Mouse (Mus musculus) MEL (cell line): ENCODE data around the gene Iqub. TPM values are rescaled to one million over a fixed set of nuclear protein-coding genes. Genes with fewer than 3 reads are reported as not detected.

Experiments used
- DNase-seq: peaks from one replicate; pipeline ENCODE4 v3.0.0; 2011; ENCODE audit warnings: low read depth, low spot score
- H3K27ac ChIP-seq: 2 replicates; pipeline ENCODE4 v1.5.1; 2012; ENCODE audit warnings: low read depth, mild to moderate bottlenecking, control low read depth, low read length, moderate library complexity; ENCODE audit not compliant: control insufficient read depth
- H3K27me3 ChIP-seq, 2 experiments: fragments of 150-350 bp in 1 of 2; sonication (generic) in 1 of 2; 2 replicates each; pipeline ENCODE4 v1.6.1; 2012; ENCODE audit warnings: low read length in 2 of 2, mild to moderate bottlenecking in 2 of 2, improper control_type of control experiment in 1 of 2, moderate library complexity in 1 of 2; ENCODE audit not compliant: insufficient read depth in 2 of 2, control insufficient read depth in 1 of 2
- H3K36me3 ChIP-seq, 2 experiments: 2 replicates each; pipeline ENCODE4 v1.6.1; 2012 to 2014; ENCODE audit warnings: low read length in 2 of 2, improper control_type of control experiment in 1 of 2, inconsistent platforms in 1 of 2, mild to moderate bottlenecking in 1 of 2; ENCODE audit not compliant: insufficient read depth in 2 of 2, control insufficient read depth in 1 of 2
- H3K4me1 ChIP-seq, 2 experiments: fragments of 150-350 bp in 1 of 2; sonication (generic) in 1 of 2; 2 replicates each; pipeline ENCODE4 v1.6.1; 2012; ENCODE audit warnings: low read length in 2 of 2, improper control_type of control experiment in 1 of 2, mild to moderate bottlenecking in 1 of 2; ENCODE audit not compliant: insufficient read depth in 2 of 2, control insufficient read depth in 1 of 2
- H3K4me3 ChIP-seq, 2 experiments: fragments of 150-350 bp in 1 of 2; sonication (generic) in 1 of 2; 2 replicates each; pipeline ENCODE4 v1.5.1; 2012; ENCODE audit warnings: low read depth in 2 of 2, low read length in 2 of 2, mild to moderate bottlenecking in 2 of 2, moderate library complexity in 2 of 2, control low read depth in 1 of 2, improper control_type of control experiment in 1 of 2; ENCODE audit not compliant: control insufficient read depth in 1 of 2, insufficient read depth in 1 of 2
- H3K79me2 ChIP-seq: 2 replicates; pipeline ENCODE4 v1.6.1; 2012; ENCODE audit warnings: mild to moderate bottlenecking, low read length, moderate library complexity; ENCODE audit not compliant: control insufficient read depth, poor library complexity, insufficient read depth
- H3K9ac ChIP-seq: 2 replicates; pipeline ENCODE4 v1.6.1; 2012; ENCODE audit warnings: low read depth, mild to moderate bottlenecking, control low read depth, low read length, moderate library complexity; ENCODE audit not compliant: control insufficient read depth, poor library complexity, severe bottlenecking
- H3K9me3 ChIP-seq: fragments of 150-350 bp; sonication (generic); replicated peaks from 2 replicates; pipeline ENCODE4 v1.6.1; 2012; ENCODE audit warnings: mild to moderate bottlenecking, low read length, improper control_type of control experiment, moderate library complexity; ENCODE audit not compliant: insufficient read depth
- BHLHE40 ChIP-seq: IDR thresholded peaks from 2 replicates; pipeline ENCODE4 v1.6.1; 2012; ENCODE audit warnings: low read depth, mild to moderate bottlenecking, inconsistent platforms, low read length, improper control_type of control experiment, borderline replicate concordance
- CHD2 ChIP-seq: IDR thresholded peaks from 2 replicates; pipeline ENCODE4 v1.6.1; 2011; ENCODE audit warnings: low read length, improper control_type of control experiment
- E2F4 ChIP-seq: IDR thresholded peaks from 2 replicates; pipeline ENCODE4 v1.6.1; 2011; ENCODE audit warnings: low read depth, low read length, improper control_type of control experiment, borderline replicate concordance
- ELF1 ChIP-seq: IDR thresholded peaks from 2 replicates; pipeline ENCODE4 v1.6.1; 2014; ENCODE audit warnings: low read depth, mild to moderate bottlenecking, inconsistent platforms, low read length, improper control_type of control experiment, moderate library complexity
- EP300 ChIP-seq, 2 experiments: IDR thresholded peaks; 2 replicates each; pipeline ENCODE4 v1.6.1; 2011; ENCODE audit warnings: improper control_type of control experiment in 2 of 2, low read length in 2 of 2, low read depth in 1 of 2, mild to moderate bottlenecking in 1 of 2
- ETS1 ChIP-seq: IDR thresholded peaks from 2 replicates; pipeline ENCODE4 v1.6.1; 2012; ENCODE audit warnings: low read depth, mild to moderate bottlenecking, inconsistent platforms, low read length, improper control_type of control experiment, moderate library complexity
- GABPA ChIP-seq: IDR thresholded peaks from 2 replicates; pipeline ENCODE4 v1.6.1; 2012; ENCODE audit warnings: low read depth, mild to moderate bottlenecking, inconsistent platforms, low read length, improper control_type of control experiment, moderate library complexity
- JUND ChIP-seq: IDR thresholded peaks from 2 replicates; pipeline ENCODE4 v1.6.1; 2011; ENCODE audit warnings: low read depth, mild to moderate bottlenecking, improper control_type of control experiment, low read length
- MAZ ChIP-seq: IDR thresholded peaks from 2 replicates; pipeline ENCODE4 v1.6.1; 2012; ENCODE audit warnings: low read depth, mild to moderate bottlenecking, inconsistent platforms, low read length, improper control_type of control experiment
- MXI1 ChIP-seq: IDR thresholded peaks from 2 replicates; pipeline ENCODE4 v1.6.1; 2011; ENCODE audit warnings: mild to moderate bottlenecking, low read depth, low read length, improper control_type of control experiment
- MYC ChIP-seq: IDR thresholded peaks from 2 replicates; pipeline ENCODE4 v1.6.1; 2011; ENCODE audit warnings: low read depth, mild to moderate bottlenecking, low read length, improper control_type of control experiment, moderate library complexity
- NELFE ChIP-seq: IDR thresholded peaks from 2 replicates; pipeline ENCODE4 v1.6.1; 2011; ENCODE audit warnings: low read depth, low read length, improper control_type of control experiment
- NRF1 ChIP-seq: IDR thresholded peaks from 2 replicates; pipeline ENCODE4 v1.6.1; 2014; ENCODE audit warnings: low read depth, mild to moderate bottlenecking, inconsistent platforms, low read length, improper control_type of control experiment, moderate library complexity; ENCODE audit not compliant: poor library complexity, insufficient read depth, severe bottlenecking
- POLR2AphosphoS2 ChIP-seq: IDR thresholded peaks from 2 replicates; pipeline ENCODE4 v1.6.1; 2011; ENCODE audit warnings: low read length, improper control_type of control experiment
- RAD21 ChIP-seq: IDR thresholded peaks from 2 replicates; pipeline ENCODE4 v1.6.1; 2011; ENCODE audit warnings: mild to moderate bottlenecking, low read depth, low read length, improper control_type of control experiment
- RCOR1 ChIP-seq: IDR thresholded peaks from 2 replicates; pipeline ENCODE4 v1.6.1; 2012; ENCODE audit warnings: low read depth, mild to moderate bottlenecking, inconsistent platforms, low read length, improper control_type of control experiment
- SMC3 ChIP-seq: IDR thresholded peaks from 2 replicates; pipeline ENCODE4 v1.6.1; 2011; ENCODE audit warnings: low read depth, low read length, improper control_type of control experiment
- TAL1 ChIP-seq: IDR thresholded peaks from 2 replicates; pipeline ENCODE4 v1.6.1; 2012; ENCODE audit warnings: mild to moderate bottlenecking, inconsistent platforms, low read length, moderate library complexity, mixed read lengths
- TBP ChIP-seq: IDR thresholded peaks from 2 replicates; pipeline ENCODE4 v1.8.0; 2011; ENCODE audit warnings: low read depth, low read length, improper control_type of control experiment
- TCF12 ChIP-seq: IDR thresholded peaks from 2 replicates; pipeline ENCODE4 v1.6.1; 2014; ENCODE audit warnings: low read depth, mild to moderate bottlenecking, inconsistent platforms, low read length, improper control_type of control experiment, moderate library complexity
- USF1 ChIP-seq: IDR thresholded peaks from 2 replicates; pipeline ENCODE4 v1.6.1; 2014; ENCODE audit warnings: low read depth, mild to moderate bottlenecking, inconsistent platforms, low read length, improper control_type of control experiment, moderate library complexity
- USF2 ChIP-seq, 2 experiments: IDR thresholded peaks; 2 replicates each; pipeline ENCODE4 v1.6.1; 2011 to 2012; ENCODE audit warnings: improper control_type of control experiment in 2 of 2, low read length in 2 of 2, borderline replicate concordance in 1 of 2, inconsistent platforms in 1 of 2, low read depth in 1 of 2, mild to moderate bottlenecking in 1 of 2; ENCODE audit not compliant: insufficient read depth in 1 of 2
- ZC3H11A ChIP-seq: IDR thresholded peaks from 2 replicates; pipeline ENCODE4 v1.6.1; 2012; ENCODE audit warnings: low read depth, mild to moderate bottlenecking, inconsistent platforms, low read length, improper control_type of control experiment
- ZKSCAN1 ChIP-seq: IDR thresholded peaks from 2 replicates; pipeline ENCODE4 v1.6.1; 2012; ENCODE audit warnings: low read depth, mild to moderate bottlenecking, inconsistent platforms, low read length, improper control_type of control experiment, moderate library complexity
- ZMIZ1 ChIP-seq: IDR thresholded peaks from 2 replicates; pipeline ENCODE4 v1.6.1; 2012; ENCODE audit warnings: low read depth, mild to moderate bottlenecking, inconsistent platforms, low read length, improper control_type of control experiment, moderate library complexity
- ZNF384 ChIP-seq: IDR thresholded peaks from 2 replicates; pipeline ENCODE4 v1.6.1; 2012; ENCODE audit warnings: low read depth, mild to moderate bottlenecking, inconsistent platforms, low read length, improper control_type of control experiment
- polyA plus RNA-seq, 2 experiments: library from polyadenylated mRNA; stranded (reverse) in 1 of 2; unstranded in 1 of 2; fragments of >175 nt in 1 of 2; fragments of >200 nt in 1 of 2; gene quantifications; 2 replicates each; pipeline versions ENCODE4 v1.2.1 to v1.2.4; 2012; ENCODE audit warnings: low replicate concordance in 2 of 2, low read depth in 1 of 2; ENCODE audit not compliant: insufficient read length in 2 of 2, insufficient read depth in 1 of 2, missing spikeins in 1 of 2
- total RNA-seq: library from RNA; depleted of rRNA; stranded (reverse); fragments of 300-350 nt; gene quantifications from 2 replicates; pipeline ENCODE4 v1.2.3, GENCODE M21; 2012

The Iqub gene
- total and polyA plus RNA-seq, 3 experiments: not detected

GRCm38 (mm10) chr6:24532804-24533203 lies 17.9 kb upstream of the Iqub start:
- Histone ChIP-seq H3K9me3 (no peaks in the 10 kb centered on the region), H3K4me3 (no peak overlapping the region), H3K27me3 (no peaks in the 10 kb centered on the region; a peak in 1 of 4 replicates), H3K9ac (no peak overlapping the region), H3K36me3 (peaks cover 0 to 7% of the 10 kb centered on the region in 2 experiments; a peak in 2 of 4 replicates), H3K4me1 (peaks cover 2 to 14% of the 10 kb centered on the region in 2 experiments; a peak in 3 of 4 replicates), H3K79me2 (no peaks in the 10 kb centered on the region), H3K27ac (no peak overlapping the region)
- no peak for TF ChIP-seq ZMIZ1
- TF ChIP-seq RCOR1: no peak
- no peak for TF ChIP-seq MYC
- no peak for TF ChIP-seq ZNF384
- no peak for TF ChIP-seq TBP
- no peak for TF ChIP-seq NELFE
- TF ChIP-seq USF2 (IDR thresholded peaks at IDR 0.05; ENCODE audit: borderline replicate concordance in 1 of 2, insufficient read depth in 1 of 2, low read depth in 1 of 2, low read length in 2 of 2): no peak
- no peak for TF ChIP-seq ELF1
- no peak for TF ChIP-seq MAZ
- TF ChIP-seq RAD21: no peak
- no peak for TF ChIP-seq POLR2AphosphoS2
- no peak for TF ChIP-seq ZC3H11A
- TF ChIP-seq SMC3: no peak
- DNase-seq: no peak

GRCm38 (mm10) chr6:24530711-24531420 lies 16.0 kb upstream of the Iqub start:
- no peak overlapping the region for H3K27ac ChIP-seq
- peak overlapping the region; percentile 13 to 40; a peak in 2 of 4 replicates for H3K4me3 ChIP-seq
- no peaks in the 10 kb centered on the region for H3K9me3 ChIP-seq
- peak overlapping the region; percentile 33; the same call in 1 of the 2 replicates for H3K9ac ChIP-seq
- DNase-seq: no peak
- no peak for TF ChIP-seq RAD21
- H3K4me1 ChIP-seq: peaks cover 2 to 19% of the 10 kb centered on the region in 2 experiments; a peak in 3 of 4 replicates
- peaks cover 12% of the 10 kb centered on the region for H3K79me2 ChIP-seq
- H3K27me3 ChIP-seq: no peaks in the 10 kb centered on the region
- H3K36me3 ChIP-seq: peaks cover 0 to 13% of the 10 kb centered on the region in 2 experiments; a peak in 2 of 4 replicates

GRCm38 (mm10) chr6:24530166-24530565 lies 15.3 kb upstream of the Iqub start:
- Histone ChIP-seq H3K9ac (peak overlapping the region; percentile 33; the same call in 1 of the 2 replicates), H3K4me1 (peaks cover 2 to 21% of the 10 kb centered on the region in 2 experiments; a peak in 3 of 4 replicates), H3K79me2 (peaks cover 15% of the 10 kb centered on the region), H3K4me3 (peak overlapping the region; percentile 13 to 40; a peak in 2 of 4 replicates), H3K27me3 (no peaks in the 10 kb centered on the region), H3K36me3 (peaks cover 0 to 16% of the 10 kb centered on the region in 2 experiments; a peak in 2 of 4 replicates), H3K27ac (no peak overlapping the region), H3K9me3 (no peaks in the 10 kb centered on the region)
- DNase-seq: peak; percentile 81
- no peak for TF ChIP-seq JUND
- no peak for TF ChIP-seq BHLHE40
- TF ChIP-seq EP300 (IDR thresholded peaks at IDR 0.05; ENCODE audit: low read depth in 1 of 2, low read length in 2 of 2): no peak
- TF ChIP-seq TCF12: no peak
- TF ChIP-seq MXI1: peak; percentile 41; the same call in 1 of the 2 replicates
- no peak for TF ChIP-seq ZKSCAN1
- TF ChIP-seq TAL1: no peak
- no peak for TF ChIP-seq ETS1
- no peak for TF ChIP-seq USF1
- TF ChIP-seq NRF1: no peak
- no peak for TF ChIP-seq GABPA
- TF ChIP-seq ZMIZ1: no peak
- no peak for TF ChIP-seq E2F4
- no peak for TF ChIP-seq CHD2
